Mouse (Mus musculus) cerebellum, postnatal 14 days (tissue): Measurements from ENCODE around the gene Hhipl1.

Experiments used
- DNase-seq, 2 experiments: peaks; one replicate each; pipeline ENCODE4 v3.0.0; 2021; ENCODE audit warnings: mixed read lengths in 2 of 2

Gene Hhipl1

GRCm38 (mm10) chr12:108305812-108306794 is at the start of gene Hhipl1:
Gene Hhipl1 (plus strand): TSS chr12:108306270.
- peak in 1 of 2 experiments; percentile 50 for DNase-seq

- no peak for DNase-seq
These were observed 49.3 kb upstream of the Hhipl1 start for GRCm38 (mm10) chr12:108256734-108257133.

- DNase-seq, result peak in 1 of 2 experiments; percentile 59
These were observed 46.6 kb upstream of the Hhipl1 start for GRCm38 (mm10) chr12:108259322-108260049.

GRCm38 (mm10) chr12:108260950-108261349 is 45.1 kb upstream of the Hhipl1 start:
- no peak for DNase-seq

GRCm38 (mm10) chr12:108264918-108265317 is 41.2 kb upstream of the Hhipl1 start:
- DNase-seq, result no peak

GRCm38 (mm10) chr12:108265831-108266619 is 40.0 kb upstream of the Hhipl1 start:
- DNase-seq, result peak; percentile 59

GRCm38 (mm10) chr12:108267653-108268052 is 38.4 kb upstream of the Hhipl1 start:
- no peak for DNase-seq

GRCm38 (mm10) chr12:108268970-108269369 is 37.1 kb upstream of the Hhipl1 start:
- no peak for DNase-seq

GRCm38 (mm10) chr12:108269699-108270098 is 36.4 kb upstream of the Hhipl1 start:
- peak in 1 of 2 experiments; percentile 27 for DNase-seq

- DNase-seq, result peak; percentile 56 to 62
These were observed 35.7 kb upstream of the Hhipl1 start for GRCm38 (mm10) chr12:108270240-108270919.

GRCm38 (mm10) chr12:108271351-108272142 is 34.5 kb upstream of the Hhipl1 start:
- DNase-seq, result peak; percentile 62 to 70

- DNase-seq, result no peak
These were observed 33.9 kb upstream of the Hhipl1 start for GRCm38 (mm10) chr12:108272143-108272635.

GRCm38 (mm10) chr12:108273466-108274312 is 32.4 kb upstream of the Hhipl1 start:
- DNase-seq, result no peak

GRCm38 (mm10) chr12:108274313-108274595 is 31.8 kb upstream of the Hhipl1 start:
- DNase-seq, result no peak

- DNase-seq, result peak; percentile 67 to 70
These were observed 31.2 kb upstream of the Hhipl1 start, which contains the start of gene Ccdc85c for GRCm38 (mm10) chr12:108274661-108275507. Gene Ccdc85c (minus strand): TSS chr12:108275425.

- peak; percentile 99 to 100 for DNase-seq
These were observed 30.6 kb upstream of the Hhipl1 start for GRCm38 (mm10) chr12:108275508-108275890.

GRCm38 (mm10) chr12:108275920-108276822 is 29.9 kb upstream of the Hhipl1 start:
- peak; percentile 91 to 94 for DNase-seq

- peak; percentile 56 to 57 for DNase-seq
These were observed 28.7 kb upstream of the Hhipl1 start for GRCm38 (mm10) chr12:108277341-108277841.
